Mouse (Mus musculus) gastrocnemius, adult 8-10 months (tissue): ENCODE data around the gene Dennd2c. TPM values are rescaled to one million over a fixed set of nuclear protein-coding genes. Genes with fewer than 3 reads are reported as not detected.
"Not testable (repeated sequence)": the region's sequence is repeated elsewhere in the genome, so short reads cannot be mapped to it uniquely, and the experiment has no call there.

Source experiments
- DNase-seq, 2 experiments: peaks; one replicate each; pipeline ENCODE4 v3.0.0; 2022; ENCODE audit warnings: low spot score in 2 of 2
- total RNA-seq, 4 experiments: library from RNA; stranded (reverse); gene quantifications; 2 replicates each; pipeline ENCODE4 v1.2.4; 2022

Dennd2c gene
- total RNA-seq, 4 experiments from 2014 or later, result 2.1 to 4.1 (median 3.0) TPM

DNA sequence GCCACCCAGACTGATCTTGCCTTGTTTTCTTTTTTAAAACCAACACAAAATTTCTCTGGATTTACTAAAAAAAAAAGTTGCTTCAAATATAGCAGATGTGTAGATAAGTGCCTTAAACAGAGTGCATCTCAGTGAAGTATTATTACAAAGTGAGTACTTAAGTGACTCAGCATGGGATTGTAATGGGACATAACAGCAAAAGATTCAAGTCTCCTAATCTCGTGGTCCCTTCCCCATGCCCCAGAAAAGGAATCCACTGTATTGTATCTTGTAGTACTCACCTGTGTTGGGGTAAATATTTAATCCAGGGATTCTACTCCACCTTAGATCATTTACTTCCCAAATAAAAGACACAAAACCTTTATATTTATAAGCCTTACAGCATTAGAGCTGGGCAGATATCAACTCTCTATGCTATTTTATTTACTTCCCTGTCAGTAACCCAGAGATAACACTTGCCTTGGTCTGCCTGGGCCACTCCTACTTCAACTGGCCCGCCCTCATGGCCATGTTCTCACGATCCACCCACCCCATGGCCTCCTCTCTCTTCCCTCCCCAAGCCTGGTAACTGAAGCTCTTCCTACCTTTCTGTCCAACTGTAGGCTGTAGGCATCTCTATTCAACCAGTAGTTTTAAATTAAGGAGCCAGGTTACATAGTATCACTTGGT lies 57.0 kb downstream of the Dennd2c start:
- DNase-seq, result no peak

DNA sequence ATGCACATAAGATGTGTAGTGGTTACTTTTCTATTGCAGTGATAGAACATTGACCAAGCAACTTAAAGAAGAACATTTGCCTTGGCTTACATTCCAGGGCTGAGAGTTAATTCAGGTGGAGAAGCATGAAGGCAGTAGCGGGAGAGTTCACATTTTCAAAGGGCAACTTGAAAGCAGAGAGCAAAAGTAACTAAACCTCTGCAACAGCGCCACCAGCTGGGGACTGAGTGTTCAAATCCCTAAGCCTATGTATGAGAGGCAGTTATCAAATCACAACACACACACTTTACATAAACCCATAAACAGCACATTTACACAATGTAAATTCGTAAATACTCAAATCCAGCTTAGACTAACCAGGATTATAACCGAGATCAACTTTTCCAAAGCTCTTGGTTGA lies 67.4 kb downstream of the Dennd2c start:
- DNase-seq, result peak; percentile 39 to 72

DNA sequence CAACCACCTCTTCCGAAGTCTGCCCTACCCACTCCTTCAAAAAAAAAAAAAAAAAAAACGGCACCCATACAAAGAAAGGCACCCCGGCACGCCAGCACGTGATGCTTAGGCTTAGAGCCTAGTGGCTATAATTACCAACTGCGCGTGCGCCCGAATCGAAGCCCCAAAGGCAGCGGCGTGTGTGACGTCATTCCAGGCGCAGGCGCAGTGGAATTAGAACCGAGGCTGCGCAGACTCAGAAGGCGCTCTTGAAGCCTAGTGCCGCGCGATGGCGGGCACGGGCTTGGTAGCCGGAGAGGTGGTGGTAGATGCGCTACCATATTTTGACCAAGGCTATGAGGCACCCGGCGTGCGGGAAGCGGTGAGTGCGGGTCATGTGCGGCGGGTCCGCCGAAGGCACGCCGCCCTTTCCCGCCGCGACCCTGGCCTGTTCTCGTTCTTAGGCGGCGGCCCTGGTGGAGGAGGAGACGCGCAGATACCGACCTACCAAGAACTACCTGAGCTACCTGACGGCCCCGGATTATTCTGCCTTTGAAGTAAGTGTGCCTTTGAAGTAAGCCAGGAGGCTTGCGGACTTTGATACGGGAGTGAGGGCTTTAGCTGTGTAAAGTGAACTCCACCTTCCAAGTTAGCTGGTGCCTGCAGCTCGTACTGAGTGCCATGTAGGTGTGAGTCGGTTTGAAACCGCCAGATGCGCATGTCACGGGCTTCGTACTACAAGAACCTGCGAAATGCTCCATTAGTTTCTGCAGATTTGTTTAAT lies 69.3 kb downstream of the Dennd2c start, which contains the start of gene Bcas2:
TSS of gene Bcas2 (plus strand) at position 151 of the 763 bp plus-strand sequence.
- DNase-seq, result peak; percentile 94 to 96

DNA sequence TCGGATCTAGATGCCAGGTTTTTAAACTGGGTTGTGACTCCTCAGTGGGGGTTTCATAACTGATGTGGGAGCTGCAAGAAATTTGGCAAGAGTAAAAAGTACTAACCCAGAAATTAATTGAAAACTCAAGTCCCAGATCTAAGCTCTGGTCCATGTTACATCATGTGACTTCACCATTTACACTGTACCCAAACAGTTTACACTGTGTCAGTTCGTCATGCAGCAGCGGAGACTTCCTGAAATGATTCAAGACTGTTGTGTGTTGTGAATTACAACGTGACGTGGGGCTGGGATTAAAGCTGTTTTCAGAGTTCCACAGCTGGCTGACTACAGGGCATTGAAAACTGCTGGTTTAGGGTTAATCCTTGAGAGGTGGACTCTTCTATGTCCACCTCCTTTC lies 70.2 kb downstream of the Dennd2c start:
- no peak for DNase-seq

DNA sequence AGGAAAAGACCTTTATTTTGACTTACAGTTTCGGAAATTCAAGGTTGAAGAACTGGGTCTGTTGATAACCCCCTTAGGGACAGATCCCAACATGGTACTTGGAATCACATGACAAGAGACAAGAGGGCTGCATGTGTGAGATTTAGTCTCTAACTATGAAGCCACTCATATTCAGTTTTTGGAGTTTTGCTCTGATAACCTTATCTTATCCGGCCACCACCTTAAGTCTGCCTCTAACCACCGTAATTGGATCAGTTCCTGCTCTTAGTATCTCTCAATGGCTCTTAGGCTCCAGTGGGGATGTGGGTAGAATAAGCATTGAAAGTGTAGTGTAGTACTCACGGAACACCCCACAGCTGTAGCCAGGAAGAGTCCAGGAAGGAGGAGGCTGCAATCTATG lies 74.3 kb downstream of the Dennd2c start:
- DNase-seq, result no peak

DNA sequence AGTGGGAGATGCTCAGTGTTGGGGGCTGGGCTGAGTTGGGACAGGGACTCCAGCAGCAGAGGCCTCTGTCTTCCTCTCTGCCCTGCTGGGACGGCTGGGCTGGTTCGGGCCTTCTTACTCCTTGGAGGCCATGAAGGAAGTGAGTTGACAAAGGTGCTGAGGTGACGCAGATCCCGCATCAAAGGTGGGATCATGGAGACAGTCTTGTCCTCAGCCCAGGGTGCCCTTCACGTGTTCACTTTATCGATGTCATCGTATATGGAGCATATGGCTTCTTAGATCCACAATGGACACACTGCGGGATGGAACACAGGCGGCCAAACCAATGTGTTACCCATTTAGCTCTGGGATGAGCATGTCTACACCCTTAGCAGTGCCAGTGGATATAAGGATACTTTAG lies 77.1 kb downstream of the Dennd2c start:
- DNase-seq, result no peak

DNA sequence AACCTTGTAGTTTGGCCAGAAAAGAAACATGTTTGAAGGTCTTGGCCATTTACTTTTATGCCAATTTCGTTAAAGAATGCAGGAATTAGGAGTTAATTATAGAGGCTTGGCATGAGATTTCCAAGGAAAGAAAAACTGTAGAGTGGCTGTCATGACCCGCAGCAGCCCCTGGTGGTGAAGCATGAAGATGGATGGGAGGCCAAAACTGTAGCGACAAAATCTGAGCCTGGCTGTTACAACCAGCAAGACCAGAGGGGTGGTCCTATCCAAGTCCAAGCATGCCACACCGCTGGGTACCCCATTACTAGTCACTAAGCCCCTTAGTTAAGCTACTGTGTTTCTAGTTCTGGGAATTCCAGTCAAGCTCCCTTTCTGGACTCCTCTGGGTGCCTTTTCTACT lies 78.8 kb downstream of the Dennd2c start:
- DNase-seq, result no peak

DNA sequence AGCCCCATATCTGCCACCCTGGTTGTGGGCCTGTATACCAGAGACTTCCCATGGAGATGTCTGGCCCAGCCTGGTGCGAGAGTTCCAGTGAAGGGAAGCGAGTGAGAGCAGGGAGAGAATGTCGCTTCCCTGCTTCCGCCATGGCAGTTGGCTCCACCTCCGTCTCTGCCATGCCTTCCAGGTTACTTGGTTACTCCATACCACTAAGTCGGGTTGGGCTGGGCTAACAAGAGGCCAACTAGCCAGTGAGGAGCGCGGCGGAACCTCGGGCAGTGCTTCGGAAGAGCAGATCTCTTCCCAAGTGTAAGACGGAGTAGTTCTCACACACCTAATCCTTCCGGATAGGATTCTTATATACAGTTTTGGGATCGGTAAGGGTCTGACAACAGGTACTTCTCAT lies 80.4 kb downstream of the Dennd2c start:
- DNase-seq, result no peak

DNA sequence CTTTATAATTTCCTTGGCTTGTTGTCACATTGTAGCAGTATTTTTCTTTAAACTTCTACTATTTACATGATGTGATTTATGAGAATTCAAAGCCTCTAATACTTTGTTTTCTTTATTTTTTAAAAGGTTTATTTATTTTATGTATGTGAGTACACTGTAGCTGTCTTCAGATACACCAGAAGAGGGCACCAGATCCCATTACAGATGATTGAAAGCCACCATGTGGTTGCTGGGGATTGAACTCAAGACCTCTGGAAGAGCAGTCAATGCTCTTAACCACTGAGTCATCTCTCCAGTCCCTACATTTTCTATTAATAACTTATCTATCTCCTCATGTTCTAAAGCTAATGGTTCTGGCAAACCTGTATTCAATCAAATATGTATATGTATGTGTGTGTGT lies 82.1 kb downstream of the Dennd2c start:
- not testable (repeated sequence) for DNase-seq

DNA sequence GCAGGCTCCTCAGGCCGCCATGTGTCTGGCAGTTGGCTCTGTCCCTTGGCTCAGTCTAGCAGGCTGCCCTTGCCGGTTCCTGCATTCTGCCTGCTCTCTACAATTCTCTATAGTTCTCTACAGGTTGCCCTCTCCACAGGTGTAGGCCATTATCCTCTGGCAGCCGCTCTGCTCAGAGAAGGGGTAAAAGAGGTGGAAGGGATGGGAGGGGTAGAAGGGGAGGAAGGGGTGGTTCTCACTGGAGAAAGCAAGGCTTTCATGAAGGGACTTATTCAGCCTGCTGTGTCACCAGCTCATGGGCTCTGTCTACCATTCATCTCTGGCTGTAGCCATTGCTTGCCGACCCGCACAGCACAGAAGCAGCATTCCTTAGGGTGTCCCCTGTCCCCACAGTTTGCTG lies 86.0 kb downstream of the Dennd2c start:
- DNase-seq, result no peak

DNA sequence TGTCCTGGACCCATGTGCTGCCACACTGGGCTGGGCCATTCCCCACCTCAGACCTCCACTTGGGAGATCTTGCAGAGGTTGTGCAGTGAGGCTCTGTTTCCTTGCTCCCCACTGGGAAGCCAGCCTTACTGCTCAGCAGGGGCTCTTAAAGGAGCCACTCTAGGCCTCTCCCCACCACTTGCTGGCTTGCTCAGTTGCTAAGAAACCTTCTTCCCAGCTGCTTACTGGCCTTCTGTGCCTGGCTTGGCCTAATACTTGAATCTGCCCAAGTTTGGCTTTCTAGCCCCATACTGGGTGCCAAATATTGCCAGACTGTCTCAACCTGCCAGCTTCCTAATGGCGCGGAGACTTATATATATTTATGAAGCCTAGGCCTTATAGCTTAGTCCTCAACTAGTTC lies 86.5 kb downstream of the Dennd2c start:
- DNase-seq, result no peak

DNA sequence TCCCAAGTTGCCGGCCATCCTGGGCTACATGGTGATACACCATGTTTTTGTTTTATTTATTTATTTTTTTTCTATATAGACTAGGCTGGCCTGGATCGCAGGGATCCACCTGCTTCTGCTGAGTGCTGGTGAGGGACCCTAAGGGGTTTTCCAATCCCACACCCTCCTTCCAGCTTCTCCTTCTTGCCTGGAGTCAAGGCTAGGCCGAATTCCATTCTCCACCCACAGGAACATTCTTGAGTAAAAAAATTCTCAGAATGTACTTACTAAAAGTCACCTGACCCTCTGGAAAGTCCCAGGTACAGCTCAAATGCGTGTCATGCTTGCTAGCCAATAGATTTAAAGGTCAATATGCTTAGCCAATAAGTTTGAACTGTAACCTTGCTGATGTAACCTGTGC lies 89.8 kb downstream of the Dennd2c start:
- no peak for DNase-seq

DNA sequence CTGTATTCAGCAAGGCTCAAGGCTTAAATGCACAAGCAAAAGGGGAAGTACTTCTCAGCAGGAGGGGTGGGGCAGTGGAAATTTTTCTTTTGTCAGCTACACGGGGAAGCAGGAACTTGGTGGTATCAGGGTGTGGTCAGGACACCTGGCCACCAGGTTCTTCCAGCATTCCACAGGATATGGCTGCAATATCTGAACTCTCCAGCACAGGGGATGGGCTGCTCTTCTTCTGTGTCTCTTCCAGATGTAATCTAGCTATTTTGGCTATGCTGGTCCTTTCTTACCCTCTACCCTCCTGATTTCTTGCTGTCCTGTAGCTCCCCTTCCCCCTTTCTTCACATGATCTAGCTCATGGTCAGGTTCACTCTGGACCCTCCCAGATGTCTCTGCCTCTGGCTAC lies 90.8 kb downstream of the Dennd2c start:
- no peak for DNase-seq

DNA sequence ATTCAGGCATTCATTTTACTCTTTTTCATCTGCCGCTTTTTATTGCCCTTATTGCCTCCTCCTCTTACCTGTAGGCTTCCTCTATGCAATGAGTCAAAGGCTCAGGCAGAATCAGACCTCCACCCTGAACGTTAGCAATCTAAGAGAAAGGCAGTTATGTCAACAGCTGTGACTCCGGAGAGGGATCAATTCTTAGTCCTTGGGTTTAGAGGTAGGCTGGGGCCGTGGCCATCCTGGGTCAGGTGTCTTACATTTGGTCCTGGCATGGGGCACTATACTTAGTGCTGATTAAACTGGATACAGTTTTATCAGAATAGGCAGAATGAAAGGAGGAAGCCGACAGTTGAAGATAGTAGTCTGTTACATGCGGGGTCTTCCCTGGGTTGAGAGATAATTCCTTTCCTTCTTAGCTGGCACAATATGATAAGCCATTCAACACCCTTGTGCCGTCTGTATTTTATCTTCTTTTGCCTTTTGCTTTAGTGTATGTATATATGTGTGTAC lies 94.0 kb downstream of the Dennd2c start:
- DNase-seq, result no peak

DNA sequence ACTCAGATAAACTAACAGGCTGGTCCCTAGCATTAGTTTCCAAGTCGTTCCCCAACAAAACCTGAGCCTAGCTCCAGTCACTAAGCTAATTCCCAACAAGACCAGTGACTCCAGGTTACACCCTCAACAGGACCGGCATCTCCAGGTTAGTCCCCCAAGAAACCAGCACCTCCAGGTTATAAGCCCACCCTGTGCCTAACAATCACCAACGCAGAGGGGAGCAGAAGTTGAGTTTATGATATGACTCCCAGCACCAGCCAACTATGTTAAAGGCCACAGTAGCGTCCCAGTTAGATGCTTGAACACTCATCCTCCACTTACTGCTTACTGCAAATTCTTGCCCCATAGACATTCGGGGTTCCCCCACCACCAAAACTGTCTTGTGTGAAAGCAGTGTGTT lies 97.0 kb downstream of the Dennd2c start:
- DNase-seq, result no peak

DNA sequence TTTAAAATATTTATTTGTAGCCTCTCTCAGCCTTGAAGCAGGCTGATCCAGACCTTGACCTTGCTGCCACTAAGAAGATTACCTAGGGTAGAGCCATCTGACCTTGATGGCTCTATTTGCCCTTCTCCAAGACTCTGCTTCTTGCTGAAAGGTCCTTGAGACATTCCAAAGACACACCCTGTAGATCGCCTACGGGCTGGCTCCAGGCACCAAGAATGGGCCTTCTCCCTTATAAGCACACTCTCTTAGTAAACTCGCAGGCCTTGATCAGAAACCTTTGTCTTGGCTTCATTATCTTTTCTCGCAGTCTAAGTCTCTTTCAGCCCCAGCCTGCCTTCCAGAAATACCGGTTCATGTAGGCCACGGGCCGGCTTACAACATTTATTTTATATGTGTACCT lies 98.7 kb downstream of the Dennd2c start:
- DNase-seq, result not testable (repeated sequence)

DNA sequence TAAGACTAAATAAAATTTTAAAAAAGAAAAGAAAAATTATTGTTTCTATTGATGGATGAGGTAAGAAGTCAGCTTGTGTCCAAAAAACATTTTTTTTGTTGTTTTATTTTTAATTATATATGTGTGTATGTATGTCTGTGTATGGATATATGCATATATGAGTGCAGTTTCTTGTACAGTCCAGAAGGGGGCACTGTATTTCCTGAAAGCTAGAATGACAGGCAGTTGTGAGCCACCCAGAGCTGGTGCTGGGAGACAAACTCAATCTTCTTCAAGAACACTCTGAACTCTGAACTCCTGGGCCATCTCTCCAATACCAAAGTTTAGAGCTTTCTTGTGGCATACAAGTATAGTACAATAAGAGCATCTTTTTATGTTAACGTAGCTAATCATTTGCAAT lies 101.2 kb downstream of the Dennd2c start:
- no peak for DNase-seq

DNA sequence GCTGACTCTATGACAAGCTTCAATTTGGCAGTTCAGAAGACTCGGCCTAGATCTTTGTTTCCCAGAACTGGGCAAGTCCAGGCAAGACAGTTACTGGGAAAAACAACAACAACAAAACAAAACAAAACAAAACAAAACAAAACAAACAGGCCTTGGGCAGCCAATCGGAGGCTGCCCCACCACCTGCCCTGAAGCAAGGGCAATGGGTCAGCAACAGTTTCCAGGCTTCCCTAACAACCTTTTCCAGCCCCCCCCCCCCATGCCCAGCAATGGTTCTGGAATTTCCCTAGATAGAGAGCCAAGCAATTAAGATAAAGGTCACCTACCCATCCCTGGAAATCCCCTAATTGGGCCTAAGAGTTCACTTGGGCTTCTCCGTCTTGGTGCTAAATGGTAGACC lies 102.0 kb downstream of the Dennd2c start:
- DNase-seq, result no peak

DNA sequence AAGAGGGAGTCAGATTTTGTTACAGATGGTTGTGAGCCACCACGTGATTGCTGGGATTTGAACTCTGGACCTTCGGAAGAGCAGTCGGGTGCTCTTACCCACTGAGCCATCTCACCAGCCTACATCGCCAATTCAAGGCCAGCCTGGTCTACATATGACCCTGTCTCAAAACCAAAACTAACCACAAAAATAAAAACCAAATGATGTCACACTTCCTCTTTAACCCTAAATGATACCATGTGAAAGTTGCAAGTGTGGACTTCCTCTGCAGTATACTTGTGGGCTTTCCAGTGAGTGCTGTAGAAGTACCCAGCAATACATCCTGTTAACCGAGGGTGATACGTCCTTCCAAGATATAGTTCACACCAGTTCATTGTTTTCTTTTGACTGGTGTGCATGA lies 104.0 kb downstream of the Dennd2c start:
- DNase-seq, result no peak

DNA sequence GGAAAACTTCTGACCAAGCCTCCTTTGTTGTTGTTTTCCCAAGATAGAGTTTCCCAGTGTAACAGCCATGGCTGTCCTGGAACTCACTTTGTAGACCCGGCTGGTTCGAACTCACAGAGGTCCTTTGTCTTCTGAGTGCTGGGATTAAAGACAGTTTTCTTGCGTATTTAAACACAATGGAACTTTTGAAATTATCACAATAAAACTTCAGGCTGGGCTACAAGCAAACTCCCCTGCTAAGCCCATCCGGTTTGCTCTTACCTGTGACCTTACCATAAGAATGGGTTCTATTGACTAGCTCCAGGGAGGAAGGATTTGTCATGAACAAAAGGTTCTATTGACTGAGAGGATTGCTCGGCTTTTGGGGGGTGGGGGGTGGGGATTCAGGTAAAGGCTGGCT lies 105.3 kb downstream of the Dennd2c start:
- DNase-seq, result no peak

DNA sequence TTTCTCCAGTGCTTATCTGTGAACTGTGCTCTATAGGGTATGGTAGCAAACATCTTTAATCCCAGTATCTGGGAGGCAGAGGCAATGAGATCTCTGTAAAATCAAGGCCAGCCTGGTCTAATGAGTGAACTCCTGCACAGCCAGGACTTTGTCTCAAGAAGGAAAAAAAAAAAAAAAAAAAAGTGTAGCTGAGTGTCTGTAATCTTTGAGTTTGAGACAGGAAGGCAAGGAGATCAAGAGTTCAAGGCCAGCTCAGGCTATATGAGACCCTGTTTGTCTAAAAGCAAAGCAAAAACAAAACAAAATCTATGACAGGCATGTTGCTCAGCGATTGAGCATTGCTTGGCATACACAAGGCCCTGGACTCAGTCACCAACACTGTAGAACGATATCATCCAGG lies 105.8 kb downstream of the Dennd2c start:
- no peak for DNase-seq

DNA sequence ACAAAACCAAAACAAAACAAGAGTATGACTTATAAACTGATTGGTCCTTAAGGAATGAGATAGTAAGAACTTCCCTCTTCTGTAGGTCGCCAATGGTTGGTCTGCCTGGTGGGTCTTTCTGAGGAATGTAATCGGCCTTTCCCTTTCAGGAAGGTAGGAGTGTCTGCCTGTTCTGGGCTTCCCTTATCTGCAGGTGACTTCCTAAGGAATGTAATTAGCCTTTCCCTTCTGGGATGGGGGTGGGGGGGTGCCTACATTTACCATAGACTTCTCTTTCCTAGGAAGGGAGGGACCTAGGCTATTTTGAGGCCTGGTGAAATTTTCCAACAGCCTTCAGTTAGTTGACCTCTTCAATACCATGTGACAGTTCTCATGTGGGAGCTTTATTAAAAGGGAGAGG lies 108.7 kb downstream of the Dennd2c start:
- DNase-seq, result no peak

DNA sequence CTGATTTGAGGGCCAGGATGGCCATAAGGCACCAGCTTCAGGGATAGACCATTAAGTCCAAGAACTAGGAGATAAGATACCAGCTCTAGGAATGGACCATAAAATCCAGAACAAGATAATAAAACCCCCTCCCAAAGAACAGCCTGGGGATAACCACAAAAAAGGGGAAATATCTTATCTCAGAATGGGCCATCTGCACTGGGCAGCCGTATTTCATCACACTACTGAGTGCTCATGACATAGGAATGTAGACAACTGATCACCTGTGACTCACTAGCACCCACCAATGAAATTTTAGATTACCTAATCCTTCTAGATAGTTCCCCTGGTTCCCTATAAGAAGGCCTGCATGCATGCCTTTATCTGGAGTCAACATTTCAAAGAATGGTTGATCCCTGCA lies 109.7 kb downstream of the Dennd2c start:
- no peak for DNase-seq
